Mouse (Mus musculus) midbrain, postnatal 0 days (tissue): ENCODE results near the gene Rpl10a. TPM values are rescaled to one million over a fixed set of nuclear protein-coding genes. Genes with fewer than 3 reads are reported as not detected.

Experiments
- ATAC-seq: fragments of 200-750 bp; cut with Nextera tagmentation; 2 replicates; pipeline ENCODE4 v1.8.0; 2017; ENCODE audit warnings: moderate number of reproducible peaks, mild to moderate bottlenecking, moderate TSS enrichment, moderate library complexity; ENCODE audit not compliant: low FRiP score
- DNase-seq: peaks from one replicate; pipeline ENCODE4 v3.0.0-alpha.2; 2015; ENCODE audit warnings: low spot score
- H3K27ac ChIP-seq: fragments of 300-500 bp; sonication (generic); 2 replicates; pipeline ENCODE4 v1.5.1; 2014; ENCODE audit warnings: low read depth, mild to moderate bottlenecking, low read length, mixed read lengths
- H3K27me3 ChIP-seq: fragments of 300-500 bp; sonication (generic); 2 replicates; pipeline ENCODE4 v1.6.1; 2014; ENCODE audit warnings: low read length, control low read depth, mixed read lengths; ENCODE audit not compliant: insufficient read depth
- H3K36me3 ChIP-seq: fragments of 300-500 bp; sonication (generic); 2 replicates; pipeline ENCODE4 v1.6.1; 2014; ENCODE audit warnings: low read length, control low read depth, mixed read lengths; ENCODE audit not compliant: insufficient read depth
- H3K4me1 ChIP-seq: fragments of 300-500 bp; sonication (generic); 2 replicates; pipeline ENCODE4 v1.6.1; 2014; ENCODE audit warnings: mild to moderate bottlenecking, control low read depth, antibody characterized with exemption, low read length, mixed read lengths; ENCODE audit not compliant: insufficient read depth
- H3K4me2 ChIP-seq: fragments of 300-500 bp; sonication (generic); 2 replicates; pipeline ENCODE4 v1.6.1; 2014; ENCODE audit warnings: low read depth, mild to moderate bottlenecking, low read length, mixed read lengths; ENCODE audit not compliant: poor library complexity, severe bottlenecking
- H3K4me3 ChIP-seq: fragments of 300-500 bp; sonication (generic); 2 replicates; pipeline ENCODE4 v1.5.1; 2014; ENCODE audit warnings: low read depth, mild to moderate bottlenecking, low read length, moderate library complexity
- H3K9ac ChIP-seq: fragments of 300-500 bp; sonication (generic); replicated peaks from 2 replicates; pipeline ENCODE4 v1.6.1; 2014; ENCODE audit warnings: mild to moderate bottlenecking, low read length, moderate library complexity, mixed read lengths; ENCODE audit not compliant: poor library complexity, severe bottlenecking
- H3K9me3 ChIP-seq: fragments of 300-500 bp; sonication (generic); 2 replicates; pipeline ENCODE4 v1.6.1; 2016; ENCODE audit warnings: low read length, control low read depth
- CTCF ChIP-seq: IDR thresholded peaks from 2 replicates; pipeline ENCODE4 v1.5.1; 2016; ENCODE audit warnings: antibody characterized with exemption, mild to moderate bottlenecking
- WGBS: fragments of 180-500 bp; shearing (Covaris S2); extraction: QIAGEN DNeasy Blood & Tissue Kit; methylation state at CpG from one replicate; pipeline ENCODE4 v1.1.7; 2014; 5-methylcytosine and 5-hydroxymethylcytosine counted together
- polyA plus RNA-seq: library from polyadenylated mRNA; unstranded; fragments of >200 nt; fragmentation: Nextera tagmentation; extraction: Ambion mirVana; gene quantifications from 2 replicates; pipeline ENCODE4 v1.2.1, GENCODE M21; 2015
- total RNA-seq: library from RNA; depleted of rRNA; stranded (reverse); fragments of >200 nt; gene quantifications from 2 replicates; pipeline ENCODE4 v1.2.3, GENCODE M21; 2014

The Rpl10a gene
- total and polyA plus RNA-seq, 2 experiments from 2014 or later, result 365 to 810 TPM

DNA sequence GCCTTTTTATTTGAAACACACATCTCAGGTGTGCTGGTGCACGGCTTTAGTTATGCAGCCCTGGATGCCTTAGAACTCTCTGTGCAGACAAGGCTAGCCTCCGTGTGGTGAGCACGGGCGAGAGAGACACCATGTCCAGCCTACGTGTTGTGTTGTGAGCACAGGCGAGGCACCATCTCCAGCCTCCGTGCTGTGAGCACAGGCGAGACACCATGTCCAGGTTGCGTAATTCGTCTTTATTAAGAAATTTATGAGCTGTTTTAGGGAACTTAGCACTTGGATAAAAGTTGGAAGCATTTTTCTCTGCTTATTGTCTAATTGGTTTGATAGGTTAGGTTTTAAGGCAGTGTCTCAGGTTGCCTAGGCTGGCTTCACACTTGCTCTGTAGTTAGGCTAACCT is 45.1 kb upstream of the Rpl10a start:
- Histone ChIP-seq H3K27me3 (no peaks in the 10 kb centered on the region), H3K4me3 (no peak overlapping the region), H3K27ac (no peak overlapping the region), H3K9ac (no peak overlapping the region), H3K4me2 (no peak overlapping the region), H3K9me3 (no peaks in the 10 kb centered on the region), H3K36me3 (no peaks in the 10 kb centered on the region), H3K4me1 (no peaks in the 10 kb centered on the region)
- TF ChIP-seq CTCF, result no peak
- DNase-seq (no peak), ATAC-seq (no peak)
- WGBS, result 90% methylated on average over 10 of the region's 10 CpGs

DNA sequence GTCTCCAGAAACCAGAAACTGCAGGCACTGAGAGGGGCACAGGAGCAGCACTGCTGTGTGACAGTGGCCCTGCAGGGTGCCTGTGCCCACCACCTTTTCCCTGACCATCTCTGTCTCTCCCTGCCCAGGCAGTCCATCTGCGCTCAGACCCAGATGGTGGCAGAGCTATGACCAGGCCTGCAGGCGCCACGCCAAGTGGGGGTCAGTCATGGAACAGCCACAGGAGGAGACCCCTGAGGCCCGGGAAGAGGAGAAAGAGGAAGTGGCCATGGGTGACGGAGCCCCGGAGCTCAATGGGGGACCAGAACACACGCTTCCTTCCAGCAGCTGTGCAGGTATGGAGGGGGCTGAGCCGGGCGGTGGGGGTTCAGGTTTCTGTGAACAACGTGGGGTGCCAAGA is 42.1 kb upstream of the Rpl10a start:
- H3K9ac ChIP-seq, result no peak overlapping the region
- no peak for DNase-seq
- H3K4me1 ChIP-seq, result no peaks in the 10 kb centered on the region
- no peak for ATAC-seq
- TF ChIP-seq CTCF, result no peak
- no peaks in the 10 kb centered on the region for H3K36me3 ChIP-seq
- no peak overlapping the region for H3K4me2 ChIP-seq
- no peak overlapping the region for H3K27ac ChIP-seq
- H3K27me3 ChIP-seq, result no peaks in the 10 kb centered on the region
- H3K9me3 ChIP-seq, result no peaks in the 10 kb centered on the region
- 82% methylated on average over 10 of the region's 10 CpGs for WGBS
- H3K4me3 ChIP-seq, result no peak overlapping the region

DNA sequence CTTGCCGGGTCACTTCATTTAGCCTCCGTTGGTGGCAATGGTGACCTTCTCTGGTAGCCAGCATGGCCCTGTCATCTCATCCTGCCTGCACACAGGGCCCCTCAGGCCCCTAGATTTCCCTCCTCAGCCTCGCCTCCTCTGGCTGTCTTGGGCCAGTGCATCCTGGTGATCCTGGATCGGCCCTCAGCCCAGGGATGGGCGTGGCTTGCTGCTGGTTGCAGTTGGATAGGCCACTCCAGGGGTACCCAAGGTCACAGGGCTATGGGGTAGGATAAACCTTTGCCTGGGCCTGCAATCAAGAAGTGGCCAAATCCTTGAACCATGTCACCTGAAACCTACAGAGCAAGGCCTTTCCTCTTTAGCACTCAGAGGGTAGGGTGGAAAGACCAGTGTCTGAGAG is 41.3 kb upstream of the Rpl10a start:
- no peak overlapping the region for H3K27ac ChIP-seq
- no peak for TF ChIP-seq CTCF
- no peak overlapping the region for H3K4me3 ChIP-seq
- ATAC-seq (no peak), DNase-seq (no peak)
- 41% methylated on average over 5 of the region's 5 CpGs for WGBS
- H3K4me2 ChIP-seq, result no peak overlapping the region
- H3K4me1 ChIP-seq, result no peaks in the 10 kb centered on the region
- H3K9me3 ChIP-seq, result no peaks in the 10 kb centered on the region
- no peak overlapping the region for H3K9ac ChIP-seq
- H3K36me3 ChIP-seq, result no peaks in the 10 kb centered on the region
- no peaks in the 10 kb centered on the region for H3K27me3 ChIP-seq

DNA sequence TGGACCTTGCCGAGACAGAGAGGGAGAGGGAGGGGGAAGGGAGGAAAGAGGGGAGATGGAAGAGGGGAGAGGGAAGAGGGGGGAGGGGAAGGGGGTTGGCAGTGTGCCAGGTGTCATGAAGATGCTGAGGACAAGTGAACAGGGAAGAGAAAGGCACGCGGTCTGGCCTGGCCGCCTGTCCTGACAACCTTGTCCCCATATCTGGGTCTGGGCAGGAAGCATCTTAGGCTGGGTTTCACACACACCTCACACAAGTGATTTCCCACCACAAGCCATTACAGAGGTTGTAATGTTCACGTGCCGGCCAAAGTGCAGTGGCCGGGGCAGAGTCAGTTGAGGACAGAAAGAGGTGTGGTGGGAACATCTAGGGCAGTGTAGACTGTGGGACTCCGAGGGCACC is 40.7 kb upstream of the Rpl10a start:
- Histone ChIP-seq H3K27ac (no peak overlapping the region), H3K9ac (no peak overlapping the region), H3K9me3 (no peaks in the 10 kb centered on the region), H3K4me1 (no peaks in the 10 kb centered on the region), H3K36me3 (no peaks in the 10 kb centered on the region), H3K27me3 (no peaks in the 10 kb centered on the region), H3K4me2 (no peak overlapping the region), H3K4me3 (no peak overlapping the region)
- 64% methylated on average over 8 of the region's 8 CpGs for WGBS
- no peak for TF ChIP-seq CTCF
- no peak for DNase-seq
- no peak for ATAC-seq

DNA sequence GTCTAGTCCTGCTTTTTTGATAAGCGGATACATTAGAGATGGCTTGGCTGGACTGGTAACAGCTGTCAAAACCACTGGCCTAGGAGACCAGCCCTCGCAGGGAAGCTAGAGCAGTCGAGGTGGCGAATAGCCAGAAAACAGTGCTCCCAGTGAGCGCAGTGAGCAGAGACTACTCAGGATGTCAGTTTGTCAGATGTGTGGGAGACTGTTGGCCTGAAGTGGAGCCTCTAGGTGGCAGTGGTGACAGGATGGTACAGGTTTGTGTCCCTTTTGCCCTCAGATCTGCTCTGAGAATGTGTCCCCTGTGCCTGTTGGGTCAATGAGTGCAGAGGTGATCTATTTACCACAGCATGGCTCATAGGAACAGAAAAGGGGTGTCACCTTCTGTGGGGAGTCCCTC is 40.3 kb upstream of the Rpl10a start:
- peak; percentile 59 for TF ChIP-seq CTCF
- no peak overlapping the region for H3K4me3 ChIP-seq
- H3K36me3 ChIP-seq, result no peaks in the 10 kb centered on the region
- no peak overlapping the region for H3K9ac ChIP-seq
- no peaks in the 10 kb centered on the region for H3K9me3 ChIP-seq
- 73% methylated on average over 5 of the region's 5 CpGs for WGBS
- DNase-seq (peak; percentile 52), ATAC-seq (no peak)
- no peaks in the 10 kb centered on the region for H3K4me1 ChIP-seq
- H3K4me2 ChIP-seq, result no peak overlapping the region
- no peak overlapping the region for H3K27ac ChIP-seq
- H3K27me3 ChIP-seq, result no peaks in the 10 kb centered on the region

DNA sequence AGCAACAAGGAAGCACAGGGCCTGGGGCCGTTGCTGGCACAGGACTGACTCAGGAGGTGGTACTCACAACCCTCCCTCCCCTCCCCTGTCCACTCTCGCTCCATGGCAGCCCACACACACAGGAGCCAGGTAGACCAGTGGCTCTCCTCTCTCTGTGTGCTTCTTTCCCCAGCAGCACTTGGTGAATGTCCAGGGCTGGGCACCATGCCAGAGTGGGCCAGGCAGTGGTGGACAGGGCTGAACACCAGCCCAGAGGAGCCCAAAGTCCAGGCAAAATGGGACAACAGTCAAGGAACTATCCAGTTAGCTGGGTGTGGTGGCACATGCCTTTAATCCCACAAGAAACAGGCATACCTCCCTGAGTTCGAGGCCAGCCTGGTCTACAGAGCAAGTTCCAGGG is 38.0 kb upstream of the Rpl10a start:
- no peak for ATAC-seq
- no peak for TF ChIP-seq CTCF
- H3K9ac ChIP-seq, result no peak overlapping the region
- no peak overlapping the region for H3K4me3 ChIP-seq
- no peak overlapping the region for H3K27ac ChIP-seq
- no peaks in the 10 kb centered on the region for H3K9me3 ChIP-seq
- no peak overlapping the region for H3K4me2 ChIP-seq
- no peaks in the 10 kb centered on the region for H3K27me3 ChIP-seq
- WGBS, result 65% methylated on average over 3 of the region's 3 CpGs
- H3K4me1 ChIP-seq, result no peaks in the 10 kb centered on the region
- no peaks in the 10 kb centered on the region for H3K36me3 ChIP-seq
- DNase-seq, result peak; percentile 42
